In the genomic region with DNA sequence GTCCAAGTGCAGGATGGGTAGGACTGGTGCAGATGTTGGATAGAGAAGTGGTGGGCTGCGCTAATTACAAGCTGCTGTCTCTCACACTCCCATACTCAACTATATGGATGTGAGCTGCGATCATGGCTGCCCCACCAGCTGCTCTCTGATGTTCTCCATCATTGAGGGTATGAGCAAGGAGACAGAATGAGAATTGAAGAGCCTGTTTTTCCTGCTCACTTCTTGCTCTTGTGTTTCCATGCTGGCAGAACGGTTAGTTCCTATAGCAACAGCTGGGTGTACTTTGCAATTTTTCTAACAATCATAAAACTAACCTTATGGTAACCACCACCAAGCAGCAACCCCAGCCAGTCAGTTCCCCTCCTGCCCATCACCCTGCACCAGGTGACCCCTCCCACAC, we compare ENCODE assay signal across 18 mouse cellular contexts.
"Had no signal": no experiment of that assay in that cellular context is flagged by ENCODE, and none has a peak within 500 bp of the region (broad histone marks: within the 10 kb centered on the region; RNA-seq: fewer than 3 reads in every experiment).

No protein-coding gene starts in this region.

- H3K27me3 ChIP-seq: lung, embryonic 15.5 days; midbrain, embryonic 12.5 days; neural tube, embryonic 12.5 days; stomach, embryonic 15.5 days had no signal

- ATAC-seq: liver, postnatal 0 days; lung, postnatal 0 days; midbrain, embryonic 16.5 days had no signal

- H3K4me1 ChIP-seq: lung, embryonic 15.5 days; megakaryocyte, embryonic 14.5 days; midbrain, embryonic 12.5 days; neural tube, embryonic 12.5 days; stomach, embryonic 15.5 days had no signal

- DNase-seq: liver, postnatal 0 days; lung, adult 2 months; lung, postnatal 14 days; lung, postnatal 36 days; midbrain, embryonic 14.5 days; right cerebral cortex, postnatal 14 days; thymus, adult 2 months; thymus, postnatal 25 days; thymus, postnatal 4 days had no signal

- H3K9me3 ChIP-seq: lung, embryonic 15.5 days; megakaryocyte, embryonic 14.5 days; midbrain, embryonic 12.5 days; neural tube, embryonic 12.5 days; stomach, embryonic 15.5 days had no signal

- H3K9ac ChIP-seq: liver, postnatal 0 days; lung, embryonic 15.5 days; midbrain, embryonic 12.5 days; neural tube, embryonic 12.5 days; stomach, embryonic 15.5 days had no signal

- H3K27ac ChIP-seq: lung, embryonic 15.5 days; macrophage; midbrain, embryonic 12.5 days; neural tube, embryonic 12.5 days; stomach, embryonic 15.5 days; stomach, postnatal 0 days had no signal

- H3K4me3 ChIP-seq: lung, embryonic 15.5 days; megakaryocyte, embryonic 14.5 days; midbrain, embryonic 12.5 days; neural tube, embryonic 12.5 days; stomach, embryonic 15.5 days had no signal

- H3K4me2 ChIP-seq: lung, embryonic 15.5 days; midbrain, embryonic 12.5 days; neural tube, embryonic 12.5 days; stomach, embryonic 15.5 days had no signal

- H3K36me3 ChIP-seq: lung, embryonic 15.5 days; midbrain, embryonic 12.5 days; neural tube, embryonic 12.5 days; stomach, embryonic 15.5 days had no signal
